Mouse (Mus musculus) duodenum, adult 2 months (tissue): Measurements from ENCODE around the gene Olfr1484. TPM values are rescaled to one million over a fixed set of nuclear protein-coding genes. Genes with fewer than 3 reads are reported as not detected.

Experiments
- polyA plus RNA-seq: library from polyadenylated mRNA; depleted of rRNA; stranded (reverse); fragments of >200 nt; gene quantifications from 2 replicates; pipeline ENCODE4 v1.2.3, GENCODE M21; 2012; ENCODE audit warnings: low replicate concordance; rRNA removed

Gene Olfr1484
- not detected in 2 replicates for polyA plus RNA-seq

DNA sequence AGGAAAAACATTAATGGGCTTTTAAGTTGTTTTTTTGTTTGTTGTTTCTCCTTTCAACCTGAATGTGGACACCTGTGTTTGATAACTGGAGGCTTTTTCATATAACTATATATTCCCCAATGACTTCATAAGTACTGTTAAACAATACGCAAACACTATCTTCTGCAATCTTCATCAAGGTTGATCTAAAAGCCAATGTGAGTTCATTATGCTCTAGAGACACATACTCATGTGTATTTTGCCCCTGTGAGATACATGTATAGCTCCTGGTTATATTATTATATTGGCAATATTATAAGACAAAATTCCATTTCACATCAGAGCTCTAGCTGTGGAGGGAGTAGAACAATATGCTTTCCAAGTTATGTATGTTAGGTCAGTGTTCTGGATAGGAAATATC lies at the start of gene Olfr1484:
Gene Olfr1484 (plus strand): TSS at position 301 of the 400 bp plus-strand sequence.

DNA sequence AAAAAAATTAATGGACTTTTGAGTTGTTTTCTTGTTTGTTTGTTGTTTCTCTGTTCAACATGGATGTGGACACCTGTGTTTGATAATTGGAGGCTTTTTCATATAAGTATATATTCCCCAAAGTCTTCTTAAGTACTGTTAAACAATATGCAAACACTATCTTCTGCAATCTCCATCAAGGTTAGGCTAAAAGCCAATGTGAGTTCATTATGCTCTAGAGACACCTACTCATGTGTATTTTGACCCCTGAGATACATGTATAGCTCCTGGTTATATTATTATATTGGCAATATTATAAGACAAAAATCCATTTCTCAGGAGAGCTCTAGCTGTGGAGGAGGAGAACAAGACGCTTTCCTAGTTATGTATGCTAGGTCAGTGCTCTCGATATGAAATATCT lies 33.8 kb downstream of the Olfr1484 start, which contains the start of gene Olfr1487:
Gene Olfr1487 (plus strand): TSS at position 301 of the 400 bp plus-strand sequence.

DNA sequence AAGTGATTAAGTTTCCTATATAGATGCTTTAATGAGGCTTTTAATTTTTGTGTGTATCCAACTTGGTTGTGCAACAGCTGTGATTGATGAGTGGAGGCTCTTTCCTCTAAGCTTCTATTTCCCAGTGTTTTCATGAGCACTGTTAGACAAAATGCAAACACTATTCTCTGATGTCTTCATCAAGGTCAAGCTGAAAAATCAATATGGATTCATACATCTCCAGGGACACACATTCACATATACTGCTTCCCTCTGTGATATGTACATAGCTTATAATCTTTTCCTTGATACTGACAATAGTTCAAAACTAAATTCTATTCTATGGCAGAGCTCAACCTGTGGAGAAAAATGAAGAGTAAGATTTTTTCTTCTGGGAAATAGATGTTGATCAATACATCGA lies 48.0 kb downstream of the Olfr1484 start, which contains the start of gene Olfr1489:
Gene Olfr1489 (plus strand): TSS at position 301 of the 400 bp plus-strand sequence.

Other genes with a start within 250 kb of the Olfr1484 start
- gene Olfr1466, start 244.6 kb upstream of the Olfr1484 start, polyA plus RNA-seq = not detected in 2 replicates
- not detected in 2 replicates for gene Olfr1467, start 221.3 kb upstream of the Olfr1484 start, polyA plus RNA-seq
- gene Olfr1469, start 175.7 kb upstream of the Olfr1484 start, polyA plus RNA-seq = not detected in 2 replicates
- gene Olfr1471, start 140.1 kb upstream of the Olfr1484 start, polyA plus RNA-seq = not detected in 2 replicates
- not detected in 2 replicates for gene Olfr1472, start 127.4 kb upstream of the Olfr1484 start, polyA plus RNA-seq
- not detected in 2 replicates for gene Olfr1474, start 113.9 kb upstream of the Olfr1484 start, polyA plus RNA-seq
- not detected in 2 replicates for gene Olfr1475, start 103.3 kb upstream of the Olfr1484 start, polyA plus RNA-seq
- gene Olfr1477, start 83.0 kb upstream of the Olfr1484 start, polyA plus RNA-seq = not detected in 2 replicates
- gene Olfr1480, start 55.6 kb upstream of the Olfr1484 start, polyA plus RNA-seq = not detected in 2 replicates
- not detected in 2 replicates for gene Olfr1487, start 33.9 kb downstream of the Olfr1484 start, polyA plus RNA-seq
- gene Olfr1489, start 48.1 kb downstream of the Olfr1484 start, polyA plus RNA-seq = not detected in 2 replicates
- gene Olfr1490, start 67.6 kb downstream of the Olfr1484 start, polyA plus RNA-seq = not detected in 2 replicates
- not detected in 2 replicates for gene Olfr1491, start 113.8 kb downstream of the Olfr1484 start, polyA plus RNA-seq
- not detected in 2 replicates for gene Olfr1493-ps1, start 139.8 kb downstream of the Olfr1484 start, polyA plus RNA-seq
- not detected in 2 replicates for gene Olfr1494, start 156.2 kb downstream of the Olfr1484 start, polyA plus RNA-seq
- not detected in 2 replicates for gene Olfr1495, start 181.1 kb downstream of the Olfr1484 start, polyA plus RNA-seq
- gene Olfr1496, start 194.4 kb downstream of the Olfr1484 start, polyA plus RNA-seq = not detected in 2 replicates
- gene Olfr1497, start 214.7 kb downstream of the Olfr1484 start, polyA plus RNA-seq = not detected in 2 replicates
- not detected in 2 replicates for gene Olfr1499, start 235.9 kb downstream of the Olfr1484 start, polyA plus RNA-seq
- gene Olfr1500, start 247.0 kb downstream of the Olfr1484 start, polyA plus RNA-seq = not detected in 2 replicates